Mouse (Mus musculus) lung, postnatal 10 days (tissue): ENCODE results near the gene Slc23a2.
A peak's percentile ranks its signal among the peaks of the same experiment; 100 is the strongest.

Source experiments
- DNase-seq: peaks from one replicate; pipeline ENCODE4 v3.0.0; 2021

Slc23a2 gene

GRCm38 (mm10) chr2:132017611-132018010, 127.3 kb downstream of the Slc23a2 start:
- DNase-seq = peak; percentile 81

GRCm38 (mm10) chr2:132016034-132016433, 128.9 kb downstream of the Slc23a2 start:
- no peak for DNase-seq

- DNase-seq = no peak
These were observed 131.8 kb downstream of the Slc23a2 start for GRCm38 (mm10) chr2:132013152-132013551.

GRCm38 (mm10) chr2:132010781-132011180, 134.1 kb downstream of the Slc23a2 start:
- DNase-seq = no peak

- DNase-seq = no peak
These were observed 136.7 kb downstream of the Slc23a2 start for GRCm38 (mm10) chr2:132008186-132008585.

- DNase-seq = no peak
These were observed 137.5 kb downstream of the Slc23a2 start for GRCm38 (mm10) chr2:132007475-132007819.

- peak; percentile 87 for DNase-seq
These were observed 138.1 kb downstream of the Slc23a2 start for GRCm38 (mm10) chr2:132006561-132007474.

- DNase-seq = no peak
These were observed 139.5 kb downstream of the Slc23a2 start for GRCm38 (mm10) chr2:132005445-132005844.

- peak; percentile 41 for DNase-seq
These were observed 140.3 kb downstream of the Slc23a2 start for GRCm38 (mm10) chr2:132004495-132005136.

GRCm38 (mm10) chr2:132003916-132004315, 141.0 kb downstream of the Slc23a2 start:
- no peak for DNase-seq
